Mouse (Mus musculus): ENCODE data around the gene Hook1.
"Not testable (repeated sequence)": the region's sequence is repeated elsewhere in the genome, so short reads cannot be mapped to it uniquely, and the experiment has no call there.

Gene Hook1

DNA sequence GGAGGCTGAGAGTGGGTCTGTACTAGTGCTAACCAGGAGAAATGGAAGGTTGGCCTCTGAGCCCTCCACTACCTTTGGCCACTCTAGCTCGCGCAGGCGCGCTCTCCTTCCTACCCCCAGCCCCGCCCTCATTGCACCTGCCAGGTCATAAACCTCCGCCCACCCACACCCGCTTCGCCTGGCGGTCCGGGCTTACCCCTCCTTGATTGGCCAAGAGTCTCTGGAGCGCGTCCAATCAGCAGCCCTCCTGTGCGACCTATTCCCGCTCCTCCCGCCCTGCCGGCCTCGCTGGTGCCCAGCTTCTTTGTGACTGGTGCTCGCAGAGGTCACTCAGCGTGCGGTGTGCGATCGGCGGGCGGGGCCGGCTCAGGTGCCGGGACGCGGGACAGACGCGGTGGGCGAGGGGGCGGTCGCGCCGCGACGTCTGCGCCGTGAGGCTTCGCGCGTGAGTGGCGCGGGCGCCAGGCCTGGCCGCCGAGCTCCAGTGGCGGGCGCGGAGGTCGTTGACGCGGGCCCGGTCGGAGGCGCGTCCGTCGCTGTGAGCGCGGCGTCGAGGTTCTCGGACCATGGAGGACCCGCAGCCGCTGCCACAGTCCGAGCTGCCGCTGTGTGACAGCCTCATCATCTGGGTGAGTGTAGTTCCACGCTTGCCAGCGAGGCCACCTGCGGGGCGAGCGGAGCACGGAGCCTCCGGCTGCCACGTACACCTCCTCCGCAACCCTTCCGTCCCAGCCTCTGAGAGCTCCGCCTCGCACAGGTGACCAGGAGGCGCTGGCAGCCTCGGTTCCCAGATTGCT, at the start of gene Hook1:
Gene Hook1, plus strand, starts transcription at position 313 of the 797 bp plus-strand sequence.
- peak; percentile 98 for ATAC-seq (ENCODE audit: insufficient number of reproducible peaks, low FRiP score, low TSS enrichment)

DNA sequence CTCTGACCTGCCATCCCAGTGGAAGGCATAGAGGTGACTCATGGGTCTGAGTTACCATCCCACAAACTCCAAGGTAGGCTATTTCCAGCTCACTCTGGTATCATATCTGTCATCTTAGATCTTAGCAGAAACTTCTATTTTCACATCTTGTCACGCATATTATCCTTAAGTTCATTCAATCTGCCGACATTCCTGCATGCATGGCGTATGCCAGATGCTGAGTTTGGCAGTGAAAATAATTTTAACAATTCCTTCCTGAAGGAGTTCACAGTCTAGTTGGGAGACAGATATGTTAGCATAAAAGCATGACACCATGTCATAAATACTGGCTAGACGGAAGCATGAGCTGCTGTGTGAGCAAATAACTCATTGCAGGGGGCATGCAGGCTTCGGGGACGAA, 49.3 kb upstream of the Hook1 start:
- no peak for ATAC-seq (ENCODE audit: insufficient number of reproducible peaks, low FRiP score, low TSS enrichment)

GRCm38 (mm10) chr4:95920448-95920847, 46.6 kb upstream of the Hook1 start:
- no peak for ATAC-seq (ENCODE audit: insufficient number of reproducible peaks, low FRiP score, low TSS enrichment)

DNA sequence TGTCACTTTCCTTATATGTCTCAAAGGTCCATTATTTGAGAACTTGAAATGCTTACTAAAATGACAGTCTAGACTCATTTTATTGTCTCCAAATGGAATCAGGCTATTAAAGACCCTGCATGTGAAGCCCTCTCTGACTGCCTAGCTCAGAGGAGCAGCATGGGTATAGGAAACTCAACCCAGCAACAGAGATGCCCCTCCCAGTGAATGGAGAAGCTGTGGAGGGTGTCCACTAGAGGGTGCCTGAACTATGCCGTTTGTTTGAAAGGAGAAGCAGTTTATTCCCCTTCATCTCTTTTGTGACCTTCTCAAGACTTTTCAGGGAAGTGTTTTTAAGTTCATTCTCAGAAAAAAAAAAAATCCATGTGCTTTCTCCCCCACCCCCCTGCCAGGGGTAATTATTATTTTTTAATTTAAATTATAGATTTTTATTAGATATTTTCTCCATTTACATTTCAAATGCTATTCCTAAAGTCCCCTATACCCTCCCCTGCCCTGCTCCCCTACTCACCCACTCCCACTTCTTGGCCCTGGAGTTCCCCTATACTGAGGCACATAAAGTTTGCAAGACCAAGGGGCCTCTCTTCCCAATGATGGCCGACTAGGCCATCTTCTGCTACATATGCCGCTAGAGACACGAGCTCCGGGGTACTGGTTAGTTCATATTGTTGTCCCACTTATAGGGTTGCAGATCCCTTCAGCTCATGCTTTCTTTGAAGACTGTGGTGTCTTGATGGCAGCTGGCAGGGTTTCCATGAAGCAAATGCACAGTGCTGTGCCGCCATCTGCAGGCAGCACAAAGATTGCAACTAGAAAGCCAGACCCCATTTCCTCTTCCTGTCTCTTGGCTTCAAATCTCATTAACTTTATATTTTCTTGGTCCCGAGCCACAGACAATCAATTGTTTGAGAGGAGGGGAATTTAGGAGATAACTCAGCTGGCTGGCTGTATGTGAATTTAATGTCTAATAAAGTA, 42.5 kb upstream of the Hook1 start:
- peak; percentile 52; the same call in 1 of the 2 replicates for ATAC-seq (ENCODE audit: insufficient number of reproducible peaks, low FRiP score, low TSS enrichment)

DNA sequence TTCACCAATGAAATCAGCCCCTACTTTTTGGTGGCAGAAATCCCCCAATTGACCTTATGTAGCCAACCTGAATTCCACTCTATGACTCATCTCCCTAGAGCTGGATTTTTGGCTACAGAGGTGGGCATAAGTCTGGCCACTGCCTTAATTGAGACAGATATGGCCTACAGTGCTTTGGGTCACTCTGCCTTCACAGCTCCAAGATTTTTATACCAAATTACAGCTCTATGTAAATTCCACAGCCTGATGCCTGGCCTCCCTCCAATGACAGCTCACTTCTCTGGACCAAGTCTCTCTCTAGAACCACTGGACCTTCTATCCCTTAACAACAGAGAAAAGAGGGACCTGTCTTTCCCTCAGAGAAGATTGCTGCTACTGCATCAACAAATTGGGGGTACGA, 38.2 kb upstream of the Hook1 start:
- ATAC-seq (ENCODE audit: insufficient number of reproducible peaks, low FRiP score, low TSS enrichment) = no peak

DNA sequence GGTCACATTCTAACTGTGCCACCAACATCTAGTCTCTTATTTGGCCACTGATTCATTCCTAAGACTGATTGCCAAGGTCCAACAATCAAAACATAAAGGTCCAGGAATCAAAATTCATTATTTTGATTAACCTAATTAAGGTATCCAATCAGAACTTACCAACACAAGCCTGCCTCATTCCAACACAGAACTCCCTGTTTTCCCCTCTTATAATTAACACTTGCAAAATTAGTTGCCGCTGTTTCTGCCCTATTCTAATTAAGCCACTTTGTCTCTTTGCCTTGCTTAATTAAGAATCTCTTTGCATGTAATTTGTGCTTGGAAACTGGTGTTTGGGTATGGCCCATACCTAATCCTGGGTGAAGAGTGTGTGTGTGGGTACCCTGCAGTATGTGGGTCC, 37.1 kb upstream of the Hook1 start:
- ATAC-seq (ENCODE audit: insufficient number of reproducible peaks, low FRiP score, low TSS enrichment) = no peak

GRCm38 (mm10) chr4:95931331-95931730, 35.7 kb upstream of the Hook1 start:
- ATAC-seq (ENCODE audit: insufficient number of reproducible peaks, low FRiP score, low TSS enrichment) = no peak

DNA sequence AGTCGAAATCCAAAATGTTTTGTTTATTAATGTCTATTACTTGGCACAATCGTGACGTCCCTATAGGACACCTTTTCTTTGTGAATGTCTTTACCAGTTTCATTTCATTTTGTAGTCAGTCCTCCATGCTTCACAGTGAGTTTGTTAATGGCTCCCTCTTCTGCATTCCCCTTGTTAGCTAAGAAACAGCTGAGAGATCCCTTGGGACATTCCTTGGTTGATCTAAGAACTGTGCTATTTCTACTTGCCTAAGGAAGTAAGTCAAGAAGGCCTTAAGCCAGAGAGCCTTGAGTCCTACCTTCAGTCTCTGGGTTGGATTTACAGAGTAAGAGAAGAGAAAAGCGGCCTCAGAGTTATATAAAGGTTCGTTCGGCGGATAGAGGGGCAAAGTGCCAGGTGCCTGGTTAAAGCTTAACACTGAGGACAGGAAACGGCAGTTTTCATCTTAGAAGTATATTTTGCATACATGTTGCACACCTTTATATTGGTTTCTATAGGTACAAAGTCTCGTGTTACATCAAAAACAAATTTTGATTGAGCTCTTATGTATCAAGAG, 33.2 kb upstream of the Hook1 start:
- ATAC-seq (ENCODE audit: insufficient number of reproducible peaks, low FRiP score, low TSS enrichment) = no peak

- no peak for ATAC-seq (ENCODE audit: insufficient number of reproducible peaks, low FRiP score, low TSS enrichment)
Observed at GRCm38 (mm10) chr4:95934384-95935035, 32.5 kb upstream of the Hook1 start.

GRCm38 (mm10) chr4:95938701-95939100, 28.3 kb upstream of the Hook1 start:
- ATAC-seq (ENCODE audit: insufficient number of reproducible peaks, low FRiP score, low TSS enrichment) = no peak

DNA sequence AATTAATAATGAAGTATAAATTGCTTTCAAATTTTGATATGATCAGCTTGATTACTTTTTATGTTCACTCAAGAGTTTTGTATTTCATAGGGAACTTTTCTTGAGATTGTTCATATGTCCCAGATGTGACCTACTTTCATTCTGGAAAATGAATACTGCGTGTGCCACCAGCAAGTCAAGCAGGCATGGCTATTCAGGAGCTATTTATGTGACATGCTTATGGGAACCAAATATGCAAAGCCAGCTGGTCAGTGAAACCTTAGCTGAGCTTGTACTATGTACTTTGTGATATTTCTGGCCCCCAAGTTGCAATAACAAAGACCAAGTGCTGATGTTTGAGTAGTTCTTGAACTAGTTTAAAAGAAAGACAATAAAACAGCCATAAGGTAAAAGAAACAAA, 19.1 kb upstream of the Hook1 start:
- no peak for ATAC-seq (ENCODE audit: insufficient number of reproducible peaks, low FRiP score, low TSS enrichment)

GRCm38 (mm10) chr4:95953328-95953727, 13.7 kb upstream of the Hook1 start:
- no peak for ATAC-seq (ENCODE audit: insufficient number of reproducible peaks, low FRiP score, low TSS enrichment)

DNA sequence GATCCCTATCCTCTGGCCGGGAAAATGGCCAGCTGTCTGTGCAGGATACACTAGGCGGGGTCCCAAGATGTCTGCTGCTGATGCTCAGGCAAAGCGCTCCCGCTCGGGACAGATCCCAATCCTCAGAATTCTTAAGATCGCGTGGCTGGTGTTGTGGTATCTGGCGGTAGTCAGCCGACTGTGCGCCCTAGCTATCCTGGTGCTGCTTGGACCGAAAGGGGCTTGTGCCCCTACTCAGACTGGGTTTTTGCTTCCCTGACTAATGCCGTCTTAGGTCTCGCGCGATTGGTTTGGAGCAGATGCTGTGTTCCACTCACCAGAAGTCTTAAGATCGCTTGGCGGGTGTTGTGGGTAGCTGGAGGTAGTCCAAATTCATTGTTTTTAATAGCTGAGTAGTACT, 15.2 kb downstream of the Hook1 start:
- not testable (repeated sequence) for ATAC-seq (ENCODE audit: insufficient number of reproducible peaks, low FRiP score, low TSS enrichment)

DNA sequence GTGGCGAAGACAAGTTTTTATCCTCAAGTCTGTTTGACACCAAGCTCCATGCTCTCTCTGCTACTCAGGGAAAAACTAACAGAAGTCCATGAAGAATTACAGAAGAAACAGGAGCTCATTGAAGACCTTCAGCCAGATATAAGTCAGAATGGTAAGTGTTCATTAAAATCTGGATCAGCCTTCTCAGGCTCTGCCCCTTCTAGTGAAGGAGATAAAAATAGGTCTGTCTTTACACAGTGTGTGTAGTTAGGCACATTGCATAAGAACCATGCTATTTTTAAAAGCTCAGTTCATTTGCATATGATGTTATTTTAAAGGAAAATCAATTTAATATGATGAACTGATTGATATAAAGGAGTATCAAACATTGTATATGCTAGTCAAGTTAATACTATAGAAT, 49.8 kb downstream of the Hook1 start:
- ATAC-seq (ENCODE audit: insufficient number of reproducible peaks, low FRiP score, low TSS enrichment) = no peak

GRCm38 (mm10) chr4:96022803-96023202, 55.8 kb downstream of the Hook1 start:
- no peak for ATAC-seq (ENCODE audit: insufficient number of reproducible peaks, low FRiP score, low TSS enrichment)

- ATAC-seq (ENCODE audit: insufficient number of reproducible peaks, low FRiP score, low TSS enrichment) = peak; percentile 64; the same call in 1 of the 2 replicates
Observed at GRCm38 (mm10) chr4:96028412-96028811, 61.4 kb downstream of the Hook1 start.

DNA sequence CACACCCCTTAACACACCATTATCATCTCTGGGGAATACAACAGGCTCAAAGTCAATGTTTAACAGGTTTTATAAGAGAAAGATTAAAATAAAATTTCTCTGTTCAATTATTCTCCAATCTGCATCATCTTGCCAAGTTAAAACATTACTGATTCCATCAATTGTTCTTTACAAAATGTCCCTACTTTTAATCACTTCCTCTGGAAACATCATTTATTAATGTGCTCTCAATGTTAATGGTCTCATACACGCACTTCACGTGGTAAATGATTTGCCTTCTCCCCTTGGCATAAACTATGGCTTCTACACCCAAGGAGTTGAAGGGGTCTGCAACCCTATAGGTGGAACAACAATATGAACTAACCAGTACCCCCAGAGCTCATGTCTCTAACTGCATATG, 93.1 kb downstream of the Hook1 start:
- no peak for ATAC-seq (ENCODE audit: insufficient number of reproducible peaks, low FRiP score, low TSS enrichment)

GRCm38 (mm10) chr4:96062045-96062444, 95.0 kb downstream of the Hook1 start:
- ATAC-seq (ENCODE audit: insufficient number of reproducible peaks, low FRiP score, low TSS enrichment) = no peak

Data from cerebellum, adult (tissue).